Mouse (Mus musculus): Measurements from ENCODE around the gene Naa15.
A peak's percentile ranks its signal among the peaks of the same experiment; 100 is the strongest.
"Not testable (repeated sequence)": the region's sequence is repeated elsewhere in the genome, so short reads cannot be mapped to it uniquely, and the experiment has no call there.

Gene Naa15

DNA sequence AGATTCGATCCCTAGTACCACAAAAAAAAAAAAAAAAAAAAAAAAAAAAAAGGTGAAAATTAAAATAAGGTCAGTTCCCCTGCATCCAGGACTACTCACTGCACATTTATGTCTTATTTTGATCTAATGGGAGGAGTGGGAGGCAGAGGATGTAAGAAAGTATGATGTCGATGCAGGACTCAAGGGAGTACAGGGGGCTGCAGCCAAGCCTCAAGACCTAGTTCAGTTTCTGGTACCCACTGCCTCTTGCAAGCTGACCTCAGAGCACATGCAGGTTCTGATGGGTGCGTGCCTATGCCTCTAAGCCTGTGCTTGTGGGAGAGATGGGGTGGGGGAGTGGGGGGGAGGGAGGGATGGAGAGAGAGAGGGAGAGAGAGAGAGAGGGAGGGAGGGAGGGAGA is 20.1 kb upstream of the Naa15 start:
- DNase-seq = no peak

DNA sequence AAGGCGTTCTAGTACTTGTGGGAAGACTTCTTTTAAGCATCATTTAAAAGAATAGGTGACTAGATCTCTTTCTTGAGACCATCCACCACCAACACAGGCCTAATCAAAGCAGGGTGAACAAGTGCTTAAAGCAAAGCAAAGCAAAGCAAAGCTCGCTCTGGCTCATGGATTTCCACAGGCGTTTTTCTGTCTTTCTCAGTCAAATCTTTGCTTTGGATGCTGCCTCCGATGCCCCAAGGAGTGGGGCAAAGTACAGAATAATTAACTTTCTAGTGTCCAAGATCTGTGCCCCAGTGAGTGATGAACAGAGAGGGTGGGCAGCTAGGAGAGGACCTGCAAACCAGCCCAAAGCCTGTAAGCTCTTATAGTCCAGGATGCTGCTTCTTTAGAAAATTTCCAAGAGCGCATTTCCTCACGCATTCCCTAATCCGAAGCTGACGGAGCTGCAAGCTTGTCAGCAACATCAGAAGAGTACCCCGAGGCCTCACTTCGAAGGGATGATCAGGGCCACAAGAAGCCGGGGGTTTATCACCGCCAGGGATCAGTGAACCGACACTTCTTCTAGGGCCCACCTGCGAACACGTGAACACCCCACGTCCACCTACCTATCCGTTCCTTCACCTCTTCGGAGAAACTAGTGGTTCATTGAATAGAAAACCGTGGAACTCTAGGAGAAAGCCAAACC is 19.3 kb upstream of the Naa15 start:
- no peak for DNase-seq

DNA sequence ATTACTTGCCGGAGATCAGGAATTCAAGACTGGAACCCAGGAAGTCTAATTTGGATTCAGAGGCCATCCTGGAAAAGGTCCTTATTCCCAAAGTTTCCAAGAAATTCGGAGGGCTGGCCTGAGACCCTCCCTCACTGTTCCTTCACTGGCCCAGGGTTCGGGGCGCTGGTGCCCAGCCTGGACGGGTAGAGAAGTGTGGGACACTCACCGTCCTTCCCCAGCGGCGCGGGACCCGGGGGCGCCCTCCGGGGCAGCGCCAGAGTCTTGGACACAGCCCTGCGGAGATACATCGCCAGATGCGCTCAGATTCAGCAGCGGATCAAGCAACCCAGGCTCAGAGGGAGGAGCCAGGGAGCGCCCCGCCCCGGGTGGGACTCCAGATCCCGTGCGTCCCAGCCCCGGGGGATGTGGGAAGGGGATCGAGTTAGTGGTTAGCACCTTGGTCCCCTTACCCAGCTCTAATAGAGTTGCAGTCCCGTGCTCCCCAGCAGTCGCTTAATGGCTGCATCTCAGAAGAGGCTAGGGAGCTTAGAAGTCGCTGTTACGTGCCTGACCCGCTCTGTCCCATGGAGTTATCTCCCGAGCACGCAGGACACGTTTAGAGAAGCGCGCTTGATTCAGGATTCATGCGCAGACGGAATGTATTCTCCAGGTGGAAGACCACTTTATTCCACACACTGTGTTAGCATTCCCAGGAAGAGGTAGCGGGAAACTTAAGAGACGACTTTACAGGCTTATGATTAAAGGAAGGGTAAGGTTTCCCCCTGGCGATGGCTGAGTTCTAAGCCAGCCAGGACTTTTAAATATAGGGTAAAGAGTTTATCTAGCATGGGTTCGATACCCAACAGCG is 18.5 kb upstream of the Naa15 start, which contains the start of gene Mgarp:
Gene Mgarp (minus strand): TSS at position 520 of the 850 bp plus-strand sequence.
- DNase-seq = peak; percentile 81

DNA sequence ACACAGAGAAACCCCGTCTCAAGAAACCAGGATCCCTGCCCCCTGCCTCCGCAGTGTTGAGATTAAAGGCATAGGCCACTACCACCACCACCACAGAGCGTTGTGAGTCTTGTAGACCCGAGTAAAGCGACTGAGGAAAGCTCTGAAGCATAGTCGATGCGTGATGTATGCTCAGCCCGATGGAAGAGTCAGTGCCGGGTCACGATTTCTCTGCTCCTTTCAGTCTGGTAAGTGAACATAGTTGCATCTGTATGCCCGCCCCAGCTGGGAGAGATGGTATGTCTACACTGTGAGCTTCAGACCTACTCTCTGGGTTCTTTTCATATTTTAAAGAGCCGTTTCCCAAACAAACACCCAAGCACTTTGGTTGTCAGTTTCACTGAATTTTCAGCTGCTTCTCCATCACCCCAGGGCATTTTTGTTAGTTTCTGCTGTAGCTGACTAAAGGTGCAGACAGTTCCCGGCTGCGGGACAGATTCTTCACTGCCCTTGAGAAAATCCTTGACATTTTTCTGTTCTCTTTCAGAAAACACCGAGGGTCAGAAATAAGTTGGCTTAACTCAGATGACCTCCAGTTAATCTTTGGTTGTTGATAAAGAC is 17.1 kb upstream of the Naa15 start:
- no peak for DNase-seq

DNA sequence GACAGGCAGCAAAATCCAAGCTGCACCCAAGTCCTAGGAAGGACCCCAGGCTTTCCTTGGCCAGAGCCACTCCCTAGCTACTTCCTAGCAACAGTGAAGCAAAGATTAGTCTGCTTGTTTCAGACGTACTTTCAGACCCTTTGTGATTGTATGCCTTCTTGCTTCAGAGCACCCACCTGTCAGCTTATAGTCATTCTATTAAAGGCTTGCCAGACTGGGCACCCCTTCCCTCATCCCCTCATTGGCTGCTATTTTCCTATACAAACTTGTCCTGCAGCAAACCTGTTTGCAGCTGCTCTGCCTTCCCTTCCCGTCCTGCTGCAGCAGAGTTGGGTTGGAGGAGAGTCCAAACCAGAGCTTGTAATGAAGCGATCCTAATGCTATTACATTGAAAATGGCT is 16.3 kb upstream of the Naa15 start:
- no peak for DNase-seq

DNA sequence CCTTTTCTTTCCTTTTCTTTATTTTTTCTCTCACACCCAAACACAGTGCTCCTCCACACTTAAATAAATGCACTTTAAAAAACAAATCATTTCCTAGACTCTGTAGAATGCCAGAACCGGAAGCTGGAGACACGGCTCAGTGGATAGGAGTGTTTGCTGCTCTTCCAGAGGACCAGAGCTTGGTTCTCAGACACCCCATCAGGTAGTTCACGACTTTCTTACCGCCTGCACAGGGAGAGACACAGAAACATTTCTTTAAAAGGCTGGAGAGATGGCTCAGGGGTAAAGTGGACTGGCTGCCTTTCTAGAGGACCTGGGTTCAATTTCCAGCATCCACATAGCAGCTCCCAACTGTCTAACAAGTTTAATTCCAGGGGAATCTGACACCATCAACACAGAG is 15.4 kb upstream of the Naa15 start:
- no peak for DNase-seq

DNA sequence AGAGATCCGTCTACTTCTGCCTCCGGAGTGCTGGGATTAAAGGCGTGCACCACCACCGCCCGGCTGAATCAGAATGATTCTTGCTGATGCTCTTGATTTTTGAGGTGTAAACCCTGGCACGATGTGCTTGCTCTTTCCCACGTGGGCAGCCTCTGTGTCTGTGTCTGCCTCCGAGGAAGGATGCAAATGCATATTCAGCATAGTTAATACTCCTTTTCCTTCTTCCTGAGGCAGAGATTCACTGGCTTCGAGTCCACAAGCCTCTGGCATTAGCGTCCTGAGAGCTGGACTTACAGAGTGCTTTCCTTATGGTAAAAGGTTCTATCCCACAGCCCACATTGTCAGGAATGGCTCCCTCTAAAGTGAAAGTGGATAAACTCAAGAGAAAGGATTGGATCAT is 14.3 kb upstream of the Naa15 start:
- no peak for DNase-seq

DNA sequence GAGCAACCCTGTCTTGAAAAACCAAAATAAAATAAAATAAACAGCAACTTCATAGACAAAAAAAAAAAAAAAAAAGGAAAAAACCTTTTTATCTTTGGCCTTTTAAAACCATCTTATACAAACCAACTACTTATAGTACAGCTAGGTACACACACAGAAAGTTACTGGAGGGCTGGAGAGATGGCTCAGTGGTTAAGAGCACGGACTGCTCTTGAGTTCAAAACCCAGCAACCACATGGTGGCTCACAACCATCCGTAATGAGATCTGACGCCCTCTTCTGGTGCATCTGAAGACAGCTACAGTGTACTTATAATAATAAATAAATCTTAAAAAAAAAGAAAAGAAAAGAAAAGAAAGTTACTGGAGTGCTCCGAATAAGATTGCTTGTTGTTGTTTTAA is 12.9 kb upstream of the Naa15 start:
- not testable (repeated sequence) for DNase-seq

DNA sequence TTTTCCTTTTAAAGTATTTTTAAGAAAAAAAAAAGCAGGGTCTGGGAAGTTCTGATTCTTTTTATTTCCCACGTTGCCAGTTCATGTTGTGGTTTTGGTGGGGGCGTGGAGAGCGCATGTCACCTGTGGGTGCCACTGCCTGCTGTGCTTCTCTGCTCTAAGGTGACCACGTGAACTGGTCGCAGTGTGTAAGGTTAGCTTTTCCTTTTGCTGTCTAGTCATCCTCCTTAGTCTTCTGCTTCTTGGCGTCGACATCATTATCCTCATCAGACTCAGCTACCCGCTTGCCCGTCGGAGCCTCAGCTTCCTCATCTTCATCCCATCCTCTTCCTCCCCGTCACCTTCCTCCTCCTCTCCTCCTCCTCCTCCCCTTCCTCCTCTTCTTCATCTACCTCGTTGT is 12.3 kb upstream of the Naa15 start:
- DNase-seq = no peak

DNA sequence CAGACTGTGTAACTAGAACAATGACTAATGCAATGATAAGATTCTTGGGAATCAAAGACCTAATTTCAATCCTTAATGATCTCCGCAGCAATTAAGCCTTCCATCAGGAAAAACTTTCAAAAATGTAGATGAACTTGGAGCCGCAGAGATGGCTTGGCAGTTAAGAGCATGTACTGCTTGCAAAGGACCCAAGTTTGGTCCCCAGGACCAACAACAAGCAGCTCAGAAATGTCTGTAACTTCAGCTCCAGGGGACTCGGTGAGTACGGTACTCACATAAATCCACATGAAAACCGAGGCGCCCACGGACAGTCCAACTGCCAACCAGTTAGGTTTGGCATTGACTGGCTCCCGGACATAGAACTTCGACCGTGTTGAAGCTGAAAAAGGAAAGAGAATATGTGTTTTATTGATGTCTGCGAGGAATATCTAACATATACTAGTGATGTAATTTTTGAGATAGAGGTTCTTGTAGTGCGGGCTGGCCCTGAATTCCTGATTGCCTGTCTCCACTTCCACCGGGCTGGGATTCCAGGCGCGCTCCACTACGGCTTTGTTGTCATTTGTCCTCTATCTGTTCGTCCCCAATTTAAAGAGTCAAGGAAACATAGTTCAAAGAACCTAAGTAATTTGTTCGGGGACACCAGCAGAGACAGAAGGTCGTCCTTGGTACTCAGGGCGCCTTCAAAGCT is 6.9 kb upstream of the Naa15 start:
- DNase-seq = no peak

DNA sequence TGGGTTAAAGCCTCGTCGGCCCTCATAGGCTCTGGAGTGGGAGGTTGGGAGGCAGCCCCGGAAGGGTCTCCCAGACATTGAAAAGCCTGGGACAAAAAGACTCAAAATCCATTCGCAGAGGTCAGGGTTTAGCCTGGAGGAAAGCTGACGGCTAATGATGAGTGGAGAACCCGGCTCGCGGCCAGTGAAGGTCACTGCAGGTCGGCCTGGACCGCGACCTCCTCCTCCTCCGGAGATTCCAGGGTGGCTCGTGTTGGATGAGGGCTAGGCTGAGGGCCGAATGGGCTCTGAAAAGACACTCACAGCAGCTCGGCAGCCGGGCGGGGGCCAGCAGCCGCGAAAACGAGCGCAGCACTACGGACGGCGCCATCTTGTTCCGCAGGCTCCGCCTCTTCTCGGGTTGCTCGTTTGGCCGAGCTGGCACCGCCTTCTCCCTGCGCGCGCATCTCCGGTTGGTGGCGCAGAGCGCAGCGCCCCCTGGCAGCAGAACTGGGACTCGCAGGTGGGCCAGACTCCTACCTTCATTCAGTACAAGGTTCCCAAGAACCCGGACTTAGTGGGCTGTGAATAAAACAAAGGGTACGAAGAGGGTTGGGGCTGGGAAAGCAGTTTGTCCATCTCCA is 6.3 kb upstream of the Naa15 start, which contains the start of gene Ndufc1:
Gene Ndufc1 (minus strand): TSS at position 428 of the 623 bp plus-strand sequence.
- peak; percentile 97 for DNase-seq

DNA sequence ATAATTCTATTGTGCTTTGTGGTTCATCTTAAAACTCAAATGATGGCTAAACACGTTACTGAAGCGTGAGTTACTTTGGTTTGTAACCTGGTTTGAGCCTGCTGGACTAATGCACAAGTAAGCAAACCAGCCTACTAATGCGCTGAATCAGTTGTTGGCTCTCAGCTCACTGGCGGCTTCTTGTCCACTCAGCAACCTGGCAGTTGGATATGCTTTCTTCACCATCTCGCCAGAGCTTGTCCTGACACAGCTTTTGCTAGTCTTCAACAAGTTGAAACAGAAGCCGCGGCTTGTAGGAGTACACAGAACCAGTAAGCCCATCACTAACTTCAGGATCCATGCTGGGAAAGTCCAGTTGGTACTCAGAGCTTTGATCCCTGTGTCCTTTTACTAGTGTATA is 2.5 kb upstream of the Naa15 start:
- DNase-seq = no peak

DNA sequence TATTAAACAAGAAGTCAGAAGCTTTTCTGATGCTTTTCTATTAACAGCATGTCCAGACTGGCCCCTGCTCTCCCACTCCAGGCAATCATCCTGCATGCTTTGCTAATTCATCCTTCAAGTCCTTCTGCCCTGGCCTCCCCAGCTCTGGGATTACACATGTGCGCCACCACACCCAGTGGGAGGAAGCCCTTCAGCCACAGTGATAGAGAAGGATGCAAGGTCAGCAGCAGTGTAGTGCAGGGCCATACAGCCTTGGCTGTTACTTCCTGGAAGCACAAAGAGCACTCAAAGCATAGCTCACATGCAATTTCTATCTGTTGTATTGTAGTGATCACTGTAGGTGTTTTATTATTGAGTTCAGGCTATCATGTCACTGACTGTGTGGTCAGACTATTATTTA is 1.7 kb upstream of the Naa15 start:
- DNase-seq = no peak

DNA sequence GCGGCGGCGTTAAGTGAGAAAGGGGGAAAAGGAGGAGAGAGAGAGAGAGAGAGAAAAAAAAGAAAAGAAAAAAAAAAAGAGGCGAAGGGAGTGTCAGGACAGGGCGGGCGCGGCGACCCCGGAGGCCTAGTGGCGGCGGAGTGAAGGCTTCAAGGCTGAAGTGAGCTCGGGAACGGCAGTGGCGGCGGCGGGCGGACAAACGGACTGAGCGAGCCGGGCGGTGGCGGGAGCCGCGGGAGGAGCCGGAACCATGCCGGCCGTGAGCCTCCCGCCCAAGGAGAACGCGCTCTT is 1.1 kb downstream of the Naa15 start:
- DNase-seq = no peak

DNA sequence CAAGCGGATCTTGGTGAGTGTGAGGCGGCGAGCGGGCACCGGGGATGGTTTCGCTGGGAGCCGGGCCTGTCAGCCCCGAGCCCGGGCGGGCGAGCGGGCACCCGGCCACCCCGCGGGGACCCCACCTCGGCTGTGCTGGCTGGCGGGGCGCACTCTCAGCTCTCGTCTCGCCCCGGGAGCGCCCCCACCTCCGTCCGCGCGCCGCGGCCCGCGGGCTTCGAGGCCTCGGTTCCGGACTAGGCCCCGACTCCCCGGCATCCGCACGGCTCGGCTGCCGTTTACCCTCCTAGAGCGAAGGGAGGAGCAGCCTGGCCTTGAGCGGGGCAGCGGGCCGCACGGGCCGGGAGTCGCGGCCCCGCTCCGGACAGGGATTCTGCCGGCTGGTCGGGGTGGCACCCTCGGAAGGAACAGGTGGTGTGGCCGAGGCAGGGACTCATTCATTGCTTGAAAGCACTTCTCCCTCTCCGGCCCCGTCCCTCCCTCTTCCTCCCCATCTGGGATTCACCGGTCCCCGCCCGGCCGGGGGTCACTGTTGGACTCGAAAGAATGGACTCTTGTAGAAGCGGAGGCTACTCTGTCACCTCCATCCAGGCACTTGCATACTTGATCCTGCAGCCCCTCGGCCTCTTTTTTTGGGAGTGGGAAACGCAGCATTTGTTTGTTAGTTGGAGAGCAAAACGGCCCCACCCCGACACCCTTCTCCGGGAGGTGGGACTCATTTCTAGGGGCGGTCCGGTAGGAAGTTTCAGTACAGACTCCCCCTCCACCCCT is 1.6 kb downstream of the Naa15 start:
- peak; percentile 65 for DNase-seq

DNA sequence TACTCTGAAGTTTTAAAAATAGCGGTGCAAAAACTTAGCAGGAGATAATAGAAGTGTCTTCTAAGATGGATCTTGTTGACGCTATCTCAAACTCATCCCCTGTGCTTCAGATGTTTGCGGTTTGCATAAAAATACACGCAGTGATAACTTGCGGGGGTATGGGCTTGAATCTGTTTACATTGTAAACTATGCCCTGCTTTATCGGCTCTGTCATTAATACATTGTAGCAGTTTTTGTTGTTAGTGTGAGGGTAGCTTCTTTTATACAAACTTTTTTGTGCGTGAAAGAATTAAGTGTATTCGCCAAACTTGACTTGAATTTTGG is 2.1 kb downstream of the Naa15 start:
- no peak for DNase-seq

DNA sequence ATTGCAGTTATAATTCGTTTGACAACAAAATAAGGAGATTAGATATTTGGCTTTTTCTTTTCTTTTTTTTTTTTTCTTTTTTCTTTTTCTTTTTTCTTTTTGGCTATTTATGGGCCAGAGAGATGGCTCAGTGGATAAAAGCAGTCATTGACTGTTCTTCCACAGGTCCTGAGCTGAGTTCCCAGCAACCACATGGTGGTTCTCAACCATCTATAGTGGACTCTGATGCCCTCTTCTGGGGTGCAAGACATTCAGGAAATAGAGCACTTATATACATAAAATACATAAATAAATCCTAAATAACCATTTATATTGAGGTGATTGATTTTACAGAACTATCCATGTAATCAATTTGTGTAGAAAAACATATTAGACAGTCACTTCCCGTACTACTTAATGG is 2.5 kb downstream of the Naa15 start:
- no peak for DNase-seq

DNA sequence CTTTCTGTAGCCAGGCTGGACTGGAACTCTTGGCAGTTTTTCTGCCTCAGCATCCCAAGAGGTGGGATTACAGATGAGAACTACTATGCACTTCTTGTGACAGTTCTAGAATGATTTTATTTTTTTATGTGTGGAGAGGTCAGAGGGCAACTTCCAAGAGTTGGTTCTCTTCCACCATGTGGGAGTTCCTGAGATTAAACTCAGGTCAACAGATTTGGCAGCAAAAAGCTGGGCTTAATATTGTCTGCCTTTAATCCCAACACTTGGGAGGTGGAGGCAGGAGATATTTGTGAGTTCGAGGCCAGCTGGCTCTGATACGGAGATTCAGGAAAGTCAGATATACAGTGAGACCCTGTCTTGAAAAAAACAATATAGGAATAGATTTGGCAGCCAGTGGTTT is 3.0 kb downstream of the Naa15 start:
- no peak for DNase-seq

DNA sequence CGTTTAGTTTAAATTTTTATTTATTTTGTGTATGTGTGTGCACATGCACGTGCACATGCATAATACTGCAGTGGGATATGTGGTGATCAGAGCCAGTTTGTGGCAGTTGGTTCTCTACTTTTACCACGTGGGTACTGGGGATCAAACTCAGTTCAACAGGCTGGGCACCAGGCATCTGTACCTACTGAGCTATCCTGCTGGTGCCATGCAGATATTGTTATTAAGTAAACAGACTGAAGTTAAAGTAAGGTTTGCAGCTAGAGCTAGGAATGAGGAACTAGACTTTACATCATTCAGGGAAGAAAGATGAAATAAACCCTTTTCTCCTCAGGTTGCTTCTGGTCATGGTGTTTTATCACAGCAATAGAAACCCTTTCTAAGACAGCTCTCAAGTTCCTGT is 7.0 kb downstream of the Naa15 start:
- no peak for DNase-seq

DNA sequence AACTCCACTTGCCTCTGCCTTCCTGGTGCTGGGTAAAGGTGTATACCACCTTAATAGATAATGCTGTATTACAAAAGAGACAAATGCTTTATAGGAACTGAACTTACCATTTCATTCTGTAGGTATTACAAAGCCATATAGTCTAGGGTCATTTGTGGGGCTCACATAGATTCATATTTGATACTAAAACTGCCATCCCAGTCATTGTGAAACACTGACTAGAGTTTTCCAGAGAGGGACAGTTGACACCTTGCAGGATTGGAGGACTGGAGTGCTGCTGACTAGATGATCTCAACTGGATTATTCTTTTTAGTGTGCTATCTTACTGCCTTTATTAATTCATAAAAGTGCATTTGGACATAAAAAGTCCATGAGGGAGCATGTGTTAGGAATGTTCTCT is 10.4 kb downstream of the Naa15 start:
- DNase-seq = no peak

DNA sequence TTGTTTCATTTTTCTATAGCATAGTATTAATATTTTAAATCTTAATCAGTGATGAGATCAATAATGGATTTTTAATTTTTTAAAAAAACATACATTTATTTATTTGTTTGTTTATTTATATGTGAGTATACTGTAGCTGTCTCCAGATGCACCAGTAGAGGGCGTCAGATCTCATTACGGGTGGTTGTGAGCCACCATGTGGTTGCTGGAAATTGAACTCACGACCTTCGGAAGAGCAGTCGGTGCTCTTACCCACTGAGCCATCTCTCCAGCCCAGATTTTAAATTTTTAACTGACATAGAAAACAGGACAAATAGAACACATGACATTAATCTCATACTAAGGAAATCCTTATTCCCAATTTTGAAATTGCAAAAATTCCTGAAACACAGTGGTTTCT is 19.4 kb downstream of the Naa15 start:
- not testable (repeated sequence) for DNase-seq

DNA sequence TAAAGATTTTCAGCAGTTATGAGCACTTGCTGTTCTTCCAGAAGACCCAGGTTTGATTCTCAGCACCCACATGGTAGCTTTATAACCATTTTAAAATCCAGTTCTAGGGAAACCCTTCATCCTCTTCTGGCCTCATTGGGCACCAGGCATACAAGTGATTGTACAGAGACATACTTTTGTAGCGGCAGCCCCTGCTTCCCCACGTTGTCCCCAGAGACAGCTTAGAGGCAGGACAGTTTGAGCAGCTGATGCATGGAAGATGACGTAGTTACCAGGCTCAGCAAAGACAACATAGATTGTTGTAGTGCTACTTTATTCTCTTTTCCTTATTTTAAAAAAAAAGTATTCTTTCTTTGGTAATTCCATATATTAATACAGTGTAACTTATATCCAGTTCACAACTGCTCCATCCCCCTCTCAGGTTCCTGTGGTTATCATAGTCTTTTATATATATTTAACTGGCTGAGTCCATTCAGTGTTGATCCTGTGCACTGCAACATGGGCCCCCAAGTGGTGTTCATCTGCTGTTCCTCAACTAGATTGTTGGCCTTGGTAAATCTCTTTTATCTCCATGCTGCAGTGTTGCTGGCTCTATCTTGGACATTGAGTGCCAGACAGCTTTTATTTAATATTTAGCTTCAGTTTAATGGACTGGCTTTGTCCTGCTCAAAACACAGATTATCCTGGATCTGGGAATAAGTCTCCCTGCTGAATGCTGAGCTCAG is 20.1 kb downstream of the Naa15 start:
- no peak for DNase-seq

Data from lung, postnatal 10 days (tissue).